In the genomic region with DNA sequence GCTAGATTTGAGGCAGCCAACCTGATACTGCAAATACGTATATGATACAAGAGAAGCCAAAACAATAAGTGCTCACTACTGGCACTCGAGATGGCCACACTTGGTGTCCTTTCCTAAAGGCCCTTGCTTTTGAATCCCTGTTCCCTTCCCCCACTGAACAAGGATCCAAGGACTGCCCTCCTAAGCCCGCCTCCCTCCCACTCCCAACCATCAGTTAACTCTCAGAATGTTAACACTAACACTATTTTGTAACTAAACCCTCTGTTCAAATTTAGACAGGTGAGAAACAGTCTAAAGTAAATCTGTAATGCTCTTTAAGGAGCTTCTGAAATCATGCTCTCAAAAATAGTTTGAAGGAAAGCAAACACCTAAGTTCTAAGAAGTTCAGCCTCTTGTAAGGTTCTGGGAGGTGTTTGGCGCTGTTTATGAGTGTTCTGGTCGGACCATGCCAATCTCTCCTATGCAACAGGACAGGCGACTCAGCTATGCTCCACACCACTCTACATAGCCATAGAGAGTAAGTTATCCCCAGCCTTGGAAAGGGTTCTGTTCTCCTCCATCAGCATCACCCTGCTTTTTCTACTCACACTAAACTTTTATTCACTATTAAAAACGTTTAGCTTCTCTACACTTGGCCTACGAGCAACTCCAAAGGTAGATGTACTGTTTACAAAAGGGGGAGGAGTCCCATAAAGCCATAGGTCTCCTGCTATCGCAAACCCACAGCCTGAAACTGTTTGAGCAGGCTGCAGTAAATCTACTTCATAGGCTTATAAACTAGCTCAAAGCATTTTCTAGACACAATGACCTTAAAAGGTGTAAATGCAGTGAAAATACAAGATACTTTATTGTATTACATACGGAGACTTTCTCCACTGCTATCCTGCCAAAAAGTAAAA, we compare ENCODE assay signal across 9 mouse cellular contexts. TPM values are rescaled to one million over a fixed set of nuclear protein-coding genes. Genes with fewer than 3 reads are reported as not detected.
DNase-seq lines count a peak whose midpoint lies in the region; ATAC-seq lines count a peak whose summit lies in the region.
"Had no signal": no experiment of that assay in that cellular context is flagged by ENCODE, and none has a peak within 500 bp of the region (broad histone marks: within the 10 kb centered on the region; RNA-seq: fewer than 3 reads in every experiment).

No protein-coding gene starts in this region.

- no peak overlapping the region for H3K27ac ChIP-seq in heart, embryonic 13.5 days (replicated peaks)
- H3K27ac ChIP-seq in embryonic facial prominence, embryonic 15.5 days (replicated peaks), result no peak overlapping the region
- H3K27ac ChIP-seq in intestine, embryonic 14.5 days (ENCODE audit: low read depth), result peak overlapping the region; percentile 29
- no peak overlapping the region for H3K27ac ChIP-seq in midbrain, embryonic 14.5 days (replicated peaks; ENCODE audit: low read depth, low read length)
- H3K27ac ChIP-seq: kidney, postnatal 0 days had no signal

- no peak overlapping the region for H3K9ac ChIP-seq in heart, embryonic 13.5 days
- H3K9ac ChIP-seq in embryonic facial prominence, embryonic 15.5 days, result no peak overlapping the region
- peak overlapping the region; percentile 96; the same call in 1 of the 2 replicates for H3K9ac ChIP-seq in intestine, embryonic 14.5 days (ENCODE audit: low read length)
- no peak overlapping the region for H3K9ac ChIP-seq in midbrain, embryonic 14.5 days (replicated peaks; ENCODE audit: low read length)

- no peak for DNase-seq in heart, adult 8-10 months (ENCODE audit: low spot score)
- no peak for DNase-seq in intestine, embryonic 14.5 days (ENCODE audit: low spot score)
- no peak for DNase-seq in midbrain, embryonic 14.5 days
- DNase-seq in ovary, postnatal 10 days (ENCODE audit: low spot score), result no peak
- DNase-seq in thymus, postnatal 10 days (ENCODE audit: low spot score in 2 of 2), result no peak
- no peak for DNase-seq in layer of hippocampus, adult 9-11 months

- WGBS in heart, embryonic 13.5 days, result 56% methylated on average over 10 of the region's 10 CpGs
- 59% methylated on average over 10 of the region's 10 CpGs for WGBS in embryonic facial prominence, embryonic 15.5 days
- WGBS in intestine, embryonic 14.5 days, result 37% methylated on average over 10 of the region's 10 CpGs
- WGBS in midbrain, embryonic 14.5 days, result 52% methylated on average over 10 of the region's 10 CpGs

- ATAC-seq in heart, embryonic 13.5 days (ENCODE audit: extremely low read depth, insufficient number of reproducible peaks, low FRiP score, low TSS enrichment), result no peak
- no peak for ATAC-seq in embryonic facial prominence, embryonic 15.5 days (ENCODE audit: insufficient number of reproducible peaks, low FRiP score, low TSS enrichment, low read depth)
- no peak for ATAC-seq in intestine, embryonic 14.5 days (replicated peaks; ENCODE audit: low FRiP score, low TSS enrichment, low read depth)
- ATAC-seq in midbrain, embryonic 14.5 days (ENCODE audit: low FRiP score, low TSS enrichment), result no peak

- H3K9me3 ChIP-seq in heart, embryonic 13.5 days, result no peaks in the 10 kb centered on the region
- no peaks in the 10 kb centered on the region for H3K9me3 ChIP-seq in embryonic facial prominence, embryonic 15.5 days (replicated peaks)
- no peaks in the 10 kb centered on the region for H3K9me3 ChIP-seq in intestine, embryonic 14.5 days (ENCODE audit: control insufficient read depth, low read length)
- no peaks in the 10 kb centered on the region for H3K9me3 ChIP-seq in midbrain, embryonic 14.5 days (ENCODE audit: control insufficient read depth, low read length)

- no peaks in the 10 kb centered on the region for H3K36me3 ChIP-seq in heart, embryonic 13.5 days
- no peaks in the 10 kb centered on the region for H3K36me3 ChIP-seq in embryonic facial prominence, embryonic 15.5 days
- no peaks in the 10 kb centered on the region for H3K36me3 ChIP-seq in intestine, embryonic 14.5 days (ENCODE audit: control insufficient read depth, insufficient read depth, low read length)
- no peaks in the 10 kb centered on the region for H3K36me3 ChIP-seq in midbrain, embryonic 14.5 days (ENCODE audit: control insufficient read depth, insufficient read depth, low read length)

- no peaks in the 10 kb centered on the region for H3K27me3 ChIP-seq in heart, embryonic 13.5 days (replicated peaks)
- H3K27me3 ChIP-seq in embryonic facial prominence, embryonic 15.5 days, result no peaks in the 10 kb centered on the region; the same call in 1 of the 2 replicates
- no peaks in the 10 kb centered on the region for H3K27me3 ChIP-seq in intestine, embryonic 14.5 days (replicated peaks; ENCODE audit: control insufficient read depth, insufficient read depth, low read length)
- no peaks in the 10 kb centered on the region for H3K27me3 ChIP-seq in midbrain, embryonic 14.5 days (ENCODE audit: control insufficient read depth, insufficient read depth, low read length)

- peaks cover 79% of the 10 kb centered on the region for H3K4me1 ChIP-seq in heart, embryonic 13.5 days
- H3K4me1 ChIP-seq in embryonic facial prominence, embryonic 15.5 days, result peaks cover 54% of the 10 kb centered on the region
- H3K4me1 ChIP-seq in intestine, embryonic 14.5 days (replicated peaks; ENCODE audit: control insufficient read depth, insufficient read depth, low read length), result peaks cover 63% of the 10 kb centered on the region
- H3K4me1 ChIP-seq in midbrain, embryonic 14.5 days (ENCODE audit: control insufficient read depth, insufficient read depth, low read length), result peaks cover 33% of the 10 kb centered on the region

- peak overlapping the region; percentile 95 for H3K4me2 ChIP-seq in heart, embryonic 13.5 days
- peak overlapping the region; percentile 57 for H3K4me2 ChIP-seq in embryonic facial prominence, embryonic 15.5 days (replicated peaks)
- H3K4me2 ChIP-seq in intestine, embryonic 14.5 days (ENCODE audit: low read length), result peak overlapping the region; percentile 70
- peak overlapping the region; percentile 81 for H3K4me2 ChIP-seq in midbrain, embryonic 14.5 days (ENCODE audit: low read length)

- peak overlapping the region; percentile 94 for H3K4me3 ChIP-seq in heart, embryonic 13.5 days
- H3K4me3 ChIP-seq in embryonic facial prominence, embryonic 15.5 days (replicated peaks), result peak overlapping the region; percentile 90
- H3K4me3 ChIP-seq in intestine, embryonic 14.5 days (ENCODE audit: low read depth, low read length), result peak overlapping the region; percentile 97
- peak overlapping the region; percentile 86; the same call in 1 of the 2 replicates for H3K4me3 ChIP-seq in midbrain, embryonic 14.5 days (replicated peaks; ENCODE audit: low read depth, low read length)

RNA-seq across cellular contexts. Expression of gene Lrig1, which starts 3.5 kb away (rescaled TPM):
- polyA plus RNA-seq in heart, embryonic 13.5 days (2015; fragmentation: Nextera tagmentation; extraction: Ambion mirVana), result 8.1 and 8.3 TPM in 2 replicates
- total RNA-seq in heart, adult 8-10 months (2022), result 10 to 100 TPM; 27.0 to 36.3 (median 32.2) TPM
- polyA plus RNA-seq in embryonic facial prominence, embryonic 15.5 days (2015; fragmentation: Nextera tagmentation; extraction: Ambion mirVana), result 28.9 TPM in 2 replicates
- polyA plus RNA-seq in intestine, embryonic 14.5 days (2014; fragmentation: Nextera tagmentation; extraction: Ambion mirVana), result 32.8 and 35.2 TPM in 2 replicates
- polyA plus RNA-seq in midbrain, embryonic 14.5 days (2014; fragmentation: Nextera tagmentation; extraction: Ambion mirVana), result 17.1 and 18.7 TPM in 2 replicates
